Comparison of ENCODE assay signal across 22 mouse cellular contexts in the genomic region with DNA sequence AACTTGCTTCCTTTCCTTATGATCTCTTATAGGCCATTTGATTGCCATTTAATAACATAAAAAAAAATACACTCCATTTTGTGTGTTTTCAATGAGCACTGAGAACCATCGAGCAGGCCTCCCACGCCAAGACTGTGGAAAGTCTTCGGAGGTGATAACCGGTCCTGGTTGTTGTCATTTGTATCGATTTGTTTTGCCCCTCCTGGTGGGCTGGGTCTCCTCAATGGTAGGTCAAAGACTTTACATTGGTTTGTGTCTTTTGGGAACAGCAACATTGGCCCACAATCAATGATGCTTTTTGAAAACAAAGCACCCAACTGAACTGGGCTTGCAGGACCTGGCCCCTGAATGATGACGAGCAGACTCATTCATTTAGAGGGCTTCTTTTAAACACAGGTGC. TPM values are rescaled to one million over a fixed set of nuclear protein-coding genes. Genes with fewer than 3 reads are reported as not detected.
DNase-seq lines count a peak whose midpoint lies in the region; ATAC-seq and TF ChIP-seq lines count a peak whose summit lies in the region.
"Had no signal": no experiment of that assay in that cellular context is flagged by ENCODE, and none has a peak within 500 bp of the region (broad histone marks: within the 10 kb centered on the region; RNA-seq: fewer than 3 reads in every experiment).

No protein-coding gene starts in this region.

- TF ChIP-seq CTCF in thymus, adult 2 months (IDR thresholded peaks at IDR 0.05; ENCODE audit: borderline replicate concordance, control insufficient read depth, extremely low read depth, insufficient read depth, low read length, poor library complexity): no peak
- no peak for TF ChIP-seq CTCF in bone marrow, adult 2 months (IDR thresholded peaks at IDR 0.05; ENCODE audit: control insufficient read depth, insufficient read depth, low read length)

- H3K4me1 ChIP-seq in thymus, adult 2 months (replicated peaks; ENCODE audit: control insufficient read depth, insufficient read depth, low read length): peaks cover 37% of the 10 kb centered on the region
- peaks cover 5% of the 10 kb centered on the region for H3K4me1 ChIP-seq in bone marrow, adult 2 months (ENCODE audit: control insufficient read depth, insufficient read depth, low read length)
- H3K4me1 ChIP-seq: embryonic facial prominence, embryonic 13.5 days; forebrain, embryonic 12.5 days; heart, embryonic 13.5 days; hindbrain, embryonic 15.5 days had no signal

- H3K36me3 ChIP-seq in thymus, adult 2 months (ENCODE audit: control insufficient read depth, insufficient read depth, low read length): no peaks in the 10 kb centered on the region
- H3K36me3 ChIP-seq in macrophage (ENCODE audit: inconsistent target): no peaks in the 10 kb centered on the region
- H3K36me3 ChIP-seq: embryonic facial prominence, embryonic 13.5 days; forebrain, embryonic 12.5 days; heart, embryonic 13.5 days; hindbrain, embryonic 15.5 days had no signal

- 95% methylated on average over 6 of the region's 6 CpGs for WGBS in thymus, adult 2 months
- 80% methylated on average over 6 of the region's 6 CpGs for WGBS in bone marrow, adult 2 months
- 97% methylated on average over 6 of the region's 6 CpGs for WGBS in macrophage (ENCODE audit: missing documents)

- H3K27ac ChIP-seq in thymus, adult 2 months (ENCODE audit: control insufficient read depth, insufficient read depth, low read length): peak overlapping the region; percentile 100
- peak overlapping the region; percentile 91 for H3K27ac ChIP-seq in bone marrow, adult 2 months (ENCODE audit: control insufficient read depth, insufficient read depth, low read depth, low read length, poor library complexity)
- peak overlapping the region; percentile 72 for H3K27ac ChIP-seq in macrophage
- H3K27ac ChIP-seq: embryonic facial prominence, embryonic 13.5 days; forebrain, embryonic 12.5 days; heart, embryonic 13.5 days; hindbrain, embryonic 15.5 days had no signal

- intact Hi-C loops in gastrocnemius, postnatal 36 days (cut with DNase I): no loop called here

- DNase-seq in CD4-positive, CD25-positive, alpha-beta regulatory T cell, adult 2 months (ENCODE audit: low read depth, low spot score): peak; percentile 35
- no peak for DNase-seq in thymus, adult 2 months
- no peak for DNase-seq in thymus, postnatal 36 days
- DNase-seq in cerebellum, adult 9-11 months: no peak
- DNase-seq in gastrocnemius, postnatal 36 days: no peak
- DNase-seq: cerebellum, adult 11 months; cerebellum, adult 8-10 months; cerebellum, postnatal 25 days; gastrocnemius, postnatal 14 days; heart, postnatal 36 days had no signal

- no peak for TF ChIP-seq POLR2A in thymus, adult 2 months (IDR thresholded peaks at IDR 0.05; ENCODE audit: control insufficient read depth, extremely low read depth, insufficient read depth, low read length, poor library complexity)
- no peak for TF ChIP-seq POLR2A in bone marrow, adult 2 months (IDR thresholded peaks at IDR 0.05; ENCODE audit: borderline replicate concordance, control insufficient read depth, low read depth, low read length)

- no peaks in the 10 kb centered on the region for H3K79me2 ChIP-seq in macrophage (ENCODE audit: inconsistent target)

- H3K27me3 ChIP-seq in thymus, adult 2 months (ENCODE audit: control insufficient read depth, insufficient read depth, low read length): no peaks in the 10 kb centered on the region
- H3K27me3 ChIP-seq: heart, embryonic 13.5 days; hindbrain, embryonic 15.5 days; Patski had no signal

- no peak overlapping the region for H3K4me3 ChIP-seq in thymus, adult 2 months (ENCODE audit: control insufficient read depth, insufficient read depth, low read length)
- H3K4me3 ChIP-seq in bone marrow, adult 2 months (replicated peaks; ENCODE audit: control insufficient read depth, low read depth, low read length): peak overlapping the region; percentile 25
- no peak overlapping the region for H3K4me3 ChIP-seq in macrophage (ENCODE audit: inconsistent target)
- H3K4me3 ChIP-seq: embryonic facial prominence, embryonic 13.5 days; forebrain, embryonic 12.5 days; heart, embryonic 13.5 days; hindbrain, embryonic 15.5 days had no signal

- no peak for ATAC-seq in CD4-positive, CD25-positive, alpha-beta regulatory T cell, adult 4 months
- ATAC-seq: forebrain, embryonic 16.5 days; Patski had no signal

RNA-seq across cellular contexts. Expression of a gene that starts 18.6 kb away (rescaled TPM):
- over 10,000 TPM; 10,426 to 12,113 TPM for polyA plus RNA-seq in CD4-positive, CD25-positive, alpha-beta regulatory T cell, adult 4 months (2017; shearing (Covaris generic))
- 442 and 583 TPM in 2 replicates for polyA plus RNA-seq in thymus, adult 2 months (2012; rRNA removed)
- 2,117 and 3,348 TPM in 2 replicates for polyA plus RNA-seq in bone marrow, adult 2 months (2011; ENCODE audit: insufficient read depth, insufficient read length, low replicate concordance, missing spikeins)
- 1,000 to 10,000 TPM in 5 of 26 experiments, 100 to 1,000 TPM in 21; 301 to 1,383 (median 738) TPM for total RNA-seq in macrophage (2018; cell fraction: chromatin; rRNA removed)
- total RNA-seq in macrophage (2018; cell fraction: cytosol; rRNA removed): over 10,000 TPM in 13 of 26 experiments, 1,000 to 10,000 TPM in 13; 6,933 to 20,466 (median 10,239) TPM
- 1,000 to 10,000 TPM in 24 of 26 experiments, 100 to 1,000 TPM in 2; 863 to 5,485 (median 2,675) TPM for total RNA-seq in macrophage (2018; cell fraction: nucleus; rRNA removed)
- polyA plus RNA-seq in macrophage (2018): 6,334 to 16,092 TPM (median 9,092 TPM) in 3 replicates
- total RNA-seq in gastrocnemius, postnatal 36 days (2021): 100 to 1,000 TPM; 162 to 173 TPM

RNA-seq across cellular contexts. Expression of a gene that starts 36.4 kb away (rescaled TPM):
- under 1 TPM in 1 of 2 experiments, not detected in 1; 0.13 TPM for polyA plus RNA-seq in CD4-positive, CD25-positive, alpha-beta regulatory T cell, adult 4 months (2017; shearing (Covaris generic))
- polyA plus RNA-seq in thymus, adult 2 months (2012; rRNA removed): 1.1 and 1.6 TPM in 2 replicates
- polyA plus RNA-seq in bone marrow, adult 2 months (2011; ENCODE audit: insufficient read depth, insufficient read length, low replicate concordance, missing spikeins): 1.4 and 1.5 TPM in 2 replicates
- 100 to 1,000 TPM in 13 of 26 experiments, 10 to 100 TPM in 13; 22.2 to 193 (median 106) TPM for total RNA-seq in macrophage (2018; cell fraction: chromatin; rRNA removed)
- 100 to 1,000 TPM; 132 to 286 (median 191) TPM for total RNA-seq in macrophage (2018; cell fraction: cytosol; rRNA removed)
- 100 to 1,000 TPM in 25 of 26 experiments, 10 to 100 TPM in 1; 76.6 to 287 (median 194) TPM for total RNA-seq in macrophage (2018; cell fraction: nucleus; rRNA removed)
- polyA plus RNA-seq in macrophage (2018): 125 to 202 TPM (median 165 TPM) in 3 replicates
- total RNA-seq in gastrocnemius, postnatal 36 days (2021): under 1 TPM; 0.47 to 0.54 TPM
- polyA plus RNA-seq: activated CD4-positive, CD25-positive, alpha-beta regulatory T cell, adult 4 months; C2C12; forebrain, embryonic 12.5 days; hindbrain, embryonic 11.5 days; Patski had no signal

Comparison
In these comparisons a context has a peak if more than half of its experiments do, and no peak if none do; other contexts are left out.
1. RNA of a gene that starts 36.4 kb away (polyA plus RNA-seq): 125 to 202 TPM in macrophage; 1.1 to 1.6 TPM in thymus, adult 2 months, 1.4 to 1.5 TPM in bone marrow, adult 2 months and 0.13 TPM in CD4-positive, CD25-positive, alpha-beta regulatory T cell, adult 4 months; every median in the first group is over 10 times any median in the second.
2. Peak in every context shown above with its lines, with median percentiles within 50 percentile points of each other: H3K27ac ChIP-seq.